Mouse (Mus musculus): ENCODE data around the gene Pik3r4.

- TF ChIP-seq GATA1 (IDR thresholded peaks at IDR 0.05; ENCODE audit: low read length) (no peak), TAL1 (IDR thresholded peaks at IDR 0.05; ENCODE audit: low read length) (no peak)
Observed at GRCm38 (mm10) chr9:105656189-105656588, 13.4 kb downstream of the Pik3r4 start.

Measured in erythroblast, embryonic 14.5 days (primary cell).